Mouse (Mus musculus): ENCODE results near the gene Man2a2. TPM values are rescaled to one million over a fixed set of nuclear protein-coding genes. Genes with fewer than 3 reads are reported as not detected.

Man2a2 gene
- polyA plus RNA-seq, 1 experiment: 96.3 TPM

DNA sequence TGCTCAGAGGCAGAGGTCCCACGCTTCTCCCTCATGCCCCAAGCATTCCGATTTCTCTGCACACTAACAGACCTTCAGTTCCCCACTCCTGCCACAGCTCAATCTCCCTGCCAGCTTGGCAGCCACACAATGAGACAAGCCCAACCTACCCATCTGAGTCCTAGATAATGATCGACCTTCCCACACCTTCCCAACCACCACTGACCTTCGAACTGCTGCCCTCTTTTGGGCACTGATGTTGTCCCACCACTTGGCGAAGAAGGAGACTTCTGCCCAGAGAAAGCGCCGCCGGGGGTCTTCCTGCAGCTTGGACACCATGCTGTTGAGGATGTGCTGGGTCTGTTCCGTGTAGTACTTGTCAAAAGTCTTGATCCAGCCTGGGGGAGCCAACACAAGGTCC, 3.2 kb downstream of the Man2a2 start:
- H3K4me1 ChIP-seq (ENCODE audit: control insufficient read depth, insufficient read depth, low read length): peaks cover 11% of the 10 kb centered on the region
- no peak overlapping the region for H3K4me3 ChIP-seq (replicated peaks; ENCODE audit: extremely low read depth, low read depth, low read length)
- TF ChIP-seq POLR2A (IDR thresholded peaks at IDR 0.05; ENCODE audit: borderline replicate concordance, extremely low read depth, low read depth, low read length) (no peak), CTCF (IDR thresholded peaks at IDR 0.05; ENCODE audit: insufficient read depth, low read length) (no peak)
- 91% methylated on average over 9 of the region's 9 CpGs for WGBS
- DNase-seq: no peak

DNA sequence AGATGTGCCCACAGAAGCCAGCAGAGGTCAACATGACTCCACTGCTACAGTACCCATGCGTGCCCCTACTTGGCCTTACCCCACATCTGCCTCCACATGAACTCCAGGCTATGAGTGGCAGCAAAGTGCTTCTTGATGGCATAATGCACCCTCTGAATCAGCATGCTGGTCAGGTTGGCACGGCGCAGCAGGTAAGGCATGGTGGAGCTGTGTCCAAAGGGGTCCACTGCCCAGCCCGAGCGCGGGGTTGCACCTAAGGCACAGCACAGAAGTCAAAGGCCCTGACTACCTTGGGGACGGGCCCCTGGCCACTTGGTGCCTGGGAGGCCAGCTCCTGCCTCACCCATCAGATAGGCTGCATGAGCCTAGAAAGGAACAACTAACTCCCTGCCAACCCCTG, 3.9 kb downstream of the Man2a2 start:
- Histone ChIP-seq H3K4me3 (replicated peaks; ENCODE audit: extremely low read depth, low read depth, low read length) (no peak overlapping the region), H3K4me1 (ENCODE audit: control insufficient read depth, insufficient read depth, low read length) (peaks cover 11% of the 10 kb centered on the region)
- no peak for TF ChIP-seq CTCF (IDR thresholded peaks at IDR 0.05; ENCODE audit: insufficient read depth, low read length)
- no peak for TF ChIP-seq POLR2A (IDR thresholded peaks at IDR 0.05; ENCODE audit: borderline replicate concordance, extremely low read depth, low read depth, low read length)
- no peak for DNase-seq
- 97% methylated on average over 7 of the region's 7 CpGs for WGBS

DNA sequence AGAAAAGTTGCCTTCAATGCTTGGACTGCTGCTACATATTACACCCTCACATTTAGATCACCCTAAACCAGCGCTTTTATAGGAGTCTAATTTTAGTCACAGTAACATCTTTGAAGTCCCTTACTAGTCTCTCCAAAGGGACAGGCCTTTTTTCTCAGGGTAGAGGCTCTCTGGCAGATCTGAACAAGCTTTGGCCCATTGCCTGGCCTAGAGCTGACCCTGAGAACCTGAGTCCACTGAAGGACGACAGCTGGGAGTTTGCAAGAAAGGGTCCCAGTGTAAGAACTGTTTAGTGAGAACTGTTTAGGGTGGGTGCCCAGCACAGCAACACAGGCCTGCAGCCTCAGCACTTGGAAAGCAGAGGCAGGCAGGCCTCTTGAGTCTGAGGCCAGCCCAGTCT, 5.4 kb downstream of the Man2a2 start:
- peaks cover 11% of the 10 kb centered on the region for H3K4me1 ChIP-seq (ENCODE audit: control insufficient read depth, insufficient read depth, low read length)
- WGBS: 76% methylated on average over 2 of the region's 2 CpGs
- no peak for TF ChIP-seq POLR2A (IDR thresholded peaks at IDR 0.05; ENCODE audit: borderline replicate concordance, extremely low read depth, low read depth, low read length)
- TF ChIP-seq CTCF (IDR thresholded peaks at IDR 0.05; ENCODE audit: insufficient read depth, low read length): no peak
- H3K4me3 ChIP-seq (replicated peaks; ENCODE audit: extremely low read depth, low read depth, low read length): no peak overlapping the region
- no peak for DNase-seq

DNA sequence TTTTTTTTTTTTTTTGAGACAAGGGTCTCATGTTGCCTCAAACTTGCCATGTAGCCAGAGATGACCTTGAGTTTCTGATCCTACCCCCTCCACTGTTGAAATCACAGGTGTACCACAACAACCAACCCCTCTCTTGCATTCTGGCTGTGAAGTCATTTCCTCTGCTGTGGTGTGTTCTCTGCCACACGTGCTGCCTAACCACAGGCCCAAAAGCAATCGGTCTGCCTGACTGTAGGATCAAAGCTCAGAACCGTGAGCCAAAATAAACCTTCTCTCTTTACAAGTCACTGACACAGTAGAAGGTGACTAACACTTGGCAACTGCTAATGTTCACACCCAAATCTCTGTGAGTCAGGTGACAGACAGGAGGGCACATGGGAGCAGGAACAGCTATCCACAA, 10.7 kb downstream of the Man2a2 start:
- Histone ChIP-seq H3K4me1 (ENCODE audit: control insufficient read depth, insufficient read depth, low read length) (no peaks in the 10 kb centered on the region), H3K4me3 (replicated peaks; ENCODE audit: extremely low read depth, low read depth, low read length) (no peak overlapping the region)
- 39% methylated on average over 3 of the region's 3 CpGs for WGBS
- TF ChIP-seq POLR2A (IDR thresholded peaks at IDR 0.05; ENCODE audit: borderline replicate concordance, extremely low read depth, low read depth, low read length): no peak
- DNase-seq: no peak

DNA sequence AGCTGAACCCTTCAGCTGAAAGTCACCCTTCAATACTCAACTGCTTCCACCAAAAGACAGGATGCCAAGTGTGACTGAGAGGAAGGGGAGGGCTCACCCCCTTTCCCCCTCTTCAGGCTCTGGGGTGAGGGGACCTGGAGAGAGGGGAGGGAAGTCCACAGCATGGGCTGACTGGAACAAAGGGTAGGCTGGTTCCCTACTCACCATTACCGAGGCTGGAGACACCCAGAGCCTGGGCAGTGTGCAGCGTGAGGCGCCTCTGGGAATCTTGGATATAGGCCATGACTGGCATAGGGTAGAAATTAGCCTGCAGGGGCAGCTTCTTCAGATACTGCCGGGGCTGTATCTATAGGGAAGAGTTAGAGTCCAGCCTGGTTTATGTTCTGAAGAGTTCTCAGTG, 13.1 kb downstream of the Man2a2 start:
- H3K4me1 ChIP-seq (ENCODE audit: control insufficient read depth, insufficient read depth, low read length): no peaks in the 10 kb centered on the region
- DNase-seq: no peak
- TF ChIP-seq POLR2A (IDR thresholded peaks at IDR 0.05; ENCODE audit: borderline replicate concordance, extremely low read depth, low read depth, low read length) (no peak), CTCF (IDR thresholded peaks at IDR 0.05; ENCODE audit: insufficient read depth, low read length) (no peak)
- 77% methylated on average over 4 of the region's 4 CpGs for WGBS
- H3K4me3 ChIP-seq (replicated peaks; ENCODE audit: extremely low read depth, low read depth, low read length): no peak overlapping the region

DNA sequence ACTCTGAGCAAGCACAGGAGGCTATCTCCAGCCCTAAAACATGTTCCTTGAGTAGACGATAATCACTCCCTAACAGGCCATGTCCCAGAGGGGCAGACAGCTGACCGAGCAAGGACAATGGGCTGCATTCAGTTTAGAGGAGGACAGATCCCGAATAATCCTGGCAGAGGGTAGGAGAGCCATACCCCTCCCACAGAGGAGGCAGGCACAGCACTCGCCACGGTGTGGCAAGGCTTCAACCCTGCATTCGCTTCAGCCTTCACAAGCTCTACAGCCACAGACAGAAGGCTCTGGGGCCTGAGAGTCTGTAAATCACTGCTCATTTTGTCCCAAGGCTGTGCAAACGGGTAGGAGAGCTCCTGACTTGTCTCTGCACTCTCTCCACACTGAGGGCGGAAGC, 14.0 kb downstream of the Man2a2 start:
- TF ChIP-seq CTCF (IDR thresholded peaks at IDR 0.05; ENCODE audit: insufficient read depth, low read length) (no peak), POLR2A (IDR thresholded peaks at IDR 0.05; ENCODE audit: borderline replicate concordance, extremely low read depth, low read depth, low read length) (no peak)

DNA sequence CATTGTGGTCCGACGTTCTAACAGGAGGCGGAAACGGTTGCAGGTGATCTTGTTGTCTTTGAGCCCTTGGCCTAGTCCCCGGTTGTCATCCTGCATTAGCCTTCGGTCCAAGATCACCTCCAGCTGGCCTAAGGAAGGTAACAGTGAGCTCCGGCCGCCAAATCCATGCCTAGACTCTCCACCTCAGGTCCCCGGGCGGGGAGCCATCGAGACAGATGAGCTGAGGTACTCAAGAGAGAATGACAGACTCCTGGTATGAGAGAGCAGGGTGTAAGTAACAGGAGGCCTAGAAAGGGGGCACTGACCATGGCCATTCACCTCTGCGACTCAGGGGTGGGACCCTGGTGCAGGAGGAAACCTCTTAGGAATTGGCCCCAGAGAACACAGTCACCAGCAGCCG, 14.8 kb downstream of the Man2a2 start:
- Histone ChIP-seq H3K4me1 (ENCODE audit: control insufficient read depth, insufficient read depth, low read length) (no peaks in the 10 kb centered on the region), H3K4me3 (replicated peaks; ENCODE audit: extremely low read depth, low read depth, low read length) (no peak overlapping the region)
- 89% methylated on average over 13 of the region's 13 CpGs for WGBS
- no peak for DNase-seq
- TF ChIP-seq POLR2A (IDR thresholded peaks at IDR 0.05; ENCODE audit: borderline replicate concordance, extremely low read depth, low read depth, low read length) (no peak), CTCF (IDR thresholded peaks at IDR 0.05; ENCODE audit: insufficient read depth, low read length) (no peak)

More for the DNA sequence above, 14.0 kb downstream of the Man2a2 start:
- WGBS: 83% methylated on average over 8 of the region's 8 CpGs
- Histone ChIP-seq H3K4me3 (replicated peaks; ENCODE audit: extremely low read depth, low read depth, low read length) (no peak overlapping the region), H3K4me1 (ENCODE audit: control insufficient read depth, insufficient read depth, low read length) (no peaks in the 10 kb centered on the region)
- DNase-seq: no peak

DNA sequence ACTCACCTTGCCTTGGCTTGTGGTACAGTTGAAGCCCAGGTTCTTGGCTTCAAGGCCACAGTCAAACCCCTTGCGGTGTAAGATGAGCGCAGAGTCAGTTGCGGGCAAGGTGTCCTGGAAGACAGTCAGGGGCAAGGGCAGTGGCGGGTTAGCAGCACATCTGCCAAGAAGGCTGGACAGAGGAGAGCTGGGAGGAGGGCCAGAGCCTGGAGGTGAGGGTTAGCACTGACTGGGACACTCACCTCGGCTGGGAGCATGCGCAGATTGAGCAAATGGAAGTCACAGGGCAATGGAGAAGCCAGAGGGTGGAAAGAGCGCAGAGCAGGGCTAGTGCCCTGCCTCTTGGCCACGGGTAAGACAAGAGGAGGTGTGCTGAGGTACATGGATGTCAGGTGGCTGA, 18.3 kb downstream of the Man2a2 start:
- WGBS: 94% methylated on average over 8 of the region's 8 CpGs

DNA sequence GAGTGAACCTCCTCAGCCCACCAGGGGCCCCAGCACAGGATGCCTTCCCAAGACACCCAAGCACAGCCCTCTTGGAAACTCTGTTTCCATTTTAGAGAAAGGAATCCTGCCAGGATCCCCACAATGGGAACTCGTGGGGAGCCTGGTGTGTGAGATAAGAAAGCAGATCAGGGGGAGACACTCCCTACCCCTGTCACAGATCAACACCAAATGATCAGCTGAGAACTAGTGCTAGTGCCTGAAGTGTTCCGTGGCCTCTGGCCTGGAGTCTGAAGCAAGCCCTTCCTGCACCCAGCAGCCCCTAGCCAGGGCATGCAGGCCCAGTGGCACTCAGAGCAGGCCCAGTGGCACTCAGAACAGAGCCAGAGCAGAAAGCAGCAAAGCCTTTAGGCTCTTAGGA, 20.4 kb downstream of the Man2a2 start:
- DNase-seq: no peak
- TF ChIP-seq CTCF (IDR thresholded peaks at IDR 0.05; ENCODE audit: insufficient read depth, low read length) (no peak), POLR2A (IDR thresholded peaks at IDR 0.05; ENCODE audit: borderline replicate concordance, extremely low read depth, low read depth, low read length) (no peak)
- 77% methylated on average over 2 of the region's 2 CpGs for WGBS
- Histone ChIP-seq H3K4me1 (ENCODE audit: control insufficient read depth, insufficient read depth, low read length) (no peaks in the 10 kb centered on the region), H3K4me3 (replicated peaks; ENCODE audit: extremely low read depth, low read depth, low read length) (no peak overlapping the region)

More for the DNA sequence above, 18.3 kb downstream of the Man2a2 start:
- Histone ChIP-seq H3K4me1 (ENCODE audit: control insufficient read depth, insufficient read depth, low read length) (no peaks in the 10 kb centered on the region), H3K4me3 (replicated peaks; ENCODE audit: extremely low read depth, low read depth, low read length) (no peak overlapping the region)
- no peak for TF ChIP-seq CTCF (IDR thresholded peaks at IDR 0.05; ENCODE audit: insufficient read depth, low read length)
- no peak for TF ChIP-seq POLR2A (IDR thresholded peaks at IDR 0.05; ENCODE audit: borderline replicate concordance, extremely low read depth, low read depth, low read length)
- no peak for DNase-seq

DNA sequence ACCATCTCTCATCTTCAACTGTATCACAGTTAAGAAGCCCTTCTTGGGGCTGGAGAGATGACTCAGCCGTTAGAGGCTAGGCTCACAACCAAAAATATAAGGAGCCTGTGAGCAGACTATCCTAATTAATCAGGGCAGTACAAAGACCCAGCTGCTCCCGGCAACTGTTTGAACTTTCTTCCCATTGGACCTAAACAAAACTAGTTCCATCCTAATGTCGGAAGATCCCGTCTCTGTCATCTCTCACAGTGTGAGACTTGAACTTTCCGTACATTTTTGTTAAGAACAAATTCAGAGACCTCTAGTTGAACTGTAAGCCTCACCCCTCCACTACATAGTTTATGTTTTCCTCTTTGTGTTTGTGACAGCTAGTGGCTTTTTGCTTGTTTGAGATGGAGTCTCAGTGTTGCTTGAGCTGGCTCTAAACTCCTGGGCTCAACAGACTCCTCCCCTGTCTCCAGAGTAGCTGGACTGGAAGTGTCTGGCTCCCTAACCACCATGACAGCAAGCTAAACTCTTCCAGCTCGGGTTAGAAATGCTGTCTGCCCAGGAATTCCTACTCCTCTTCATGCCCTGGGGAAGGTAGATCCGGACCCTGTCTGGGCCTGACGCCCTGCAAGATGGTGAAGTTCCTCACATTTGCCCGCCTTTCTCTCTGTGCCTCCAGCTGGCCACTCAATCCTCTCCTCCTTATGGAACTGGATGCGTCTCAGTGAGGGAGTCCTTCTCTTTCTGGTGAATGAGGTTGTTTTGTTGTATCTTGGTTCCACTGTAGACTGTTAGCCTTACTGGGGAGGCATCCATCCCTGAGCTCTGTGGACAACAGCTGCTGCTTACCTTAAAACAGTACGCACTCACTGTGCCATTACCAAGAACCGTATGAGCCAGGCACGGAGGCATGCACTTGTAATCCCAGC, 23.2 kb downstream of the Man2a2 start:
- Histone ChIP-seq H3K4me1 (ENCODE audit: control insufficient read depth, insufficient read depth, low read length) (peaks cover 3% of the 10 kb centered on the region; the same call in 1 of the 2 replicates), H3K4me3 (replicated peaks; ENCODE audit: extremely low read depth, low read depth, low read length) (no peak overlapping the region)
- DNase-seq: no peak
- 56% methylated on average over 13 of the region's 13 CpGs for WGBS
- TF ChIP-seq CTCF (IDR thresholded peaks at IDR 0.05; ENCODE audit: insufficient read depth, low read length): no peak
